Mouse (Mus musculus): ENCODE results near the gene Gm47189.
"Not testable (repeated sequence)": the region's sequence is repeated elsewhere in the genome, so short reads cannot be mapped to it uniquely, and the experiment has no call there.

Gene Gm47189

DNA sequence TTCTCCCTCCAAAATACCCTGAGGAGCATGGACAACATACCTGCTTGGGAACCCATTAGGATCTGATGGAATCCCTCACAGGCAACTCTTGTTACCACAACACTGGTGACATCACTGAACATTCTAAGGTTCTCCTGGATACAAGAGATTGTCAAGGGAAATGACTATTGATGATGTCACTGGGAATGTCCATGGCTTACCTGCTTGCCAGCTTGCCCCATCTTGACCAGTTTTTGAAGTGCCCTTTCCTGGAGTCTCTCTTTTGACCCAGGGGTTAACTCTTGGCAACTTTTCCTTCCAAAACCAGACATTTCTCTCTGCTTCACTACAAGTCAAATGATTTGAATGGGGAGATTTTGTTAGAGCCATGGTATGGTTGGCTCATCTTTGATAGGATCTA lies at the start of gene Gm47189:
TSS of gene Gm47189 (minus strand) at position 101 of the 400 bp plus-strand sequence.
- not testable (repeated sequence) for DNase-seq

GRCm38 (mm10) chr14:41755931-41756330 lies 16.3 kb downstream of the Gm47189 start:
- DNase-seq = not testable (repeated sequence)

- DNase-seq = not testable (repeated sequence)
These were observed 21.7 kb downstream of the Gm47189 start, which contains the start of gene Gm7929 for GRCm38 (mm10) chr14:41750514-41750913. Gene Gm7929, minus strand, starts transcription at chr14:41750614.

DNA sequence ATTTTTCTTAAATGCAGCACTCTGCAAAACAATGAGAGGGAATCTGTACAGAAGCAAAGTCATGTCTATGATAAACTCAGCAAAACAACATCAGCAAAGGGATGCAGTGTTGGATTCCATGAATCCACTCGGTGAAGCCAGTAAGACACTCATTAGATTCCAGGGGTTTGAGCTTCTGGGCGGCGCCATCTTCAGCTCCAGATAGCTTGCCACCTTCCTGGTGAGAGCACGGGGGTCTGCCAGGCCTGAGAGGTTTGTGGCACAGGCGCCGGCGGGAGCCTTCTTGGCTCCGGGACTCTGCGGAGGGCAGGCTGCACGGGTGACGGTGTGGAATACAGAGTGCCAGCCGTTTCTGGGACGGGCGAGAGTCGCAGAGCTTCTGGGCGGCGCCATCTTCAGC lies 48.8 kb downstream of the Gm47189 start:
- DNase-seq = not testable (repeated sequence)

GRCm38 (mm10) chr14:41717180-41717579 lies 55.1 kb downstream of the Gm47189 start:
- not testable (repeated sequence) for DNase-seq
